Mouse (Mus musculus): ENCODE data around the gene Fam186a. TPM values are rescaled to one million over a fixed set of nuclear protein-coding genes. Genes with fewer than 3 reads are reported as not detected.
A peak's percentile ranks its signal among the peaks of the same experiment; 100 is the strongest.
"Not testable (repeated sequence)": the region's sequence is repeated elsewhere in the genome, so short reads cannot be mapped to it uniquely, and the experiment has no call there.

Fam186a gene
- polyA plus RNA-seq, 1 experiment from 2014 or later = not detected

GRCm38 (mm10) chr15:99974476-99975220 lies 7.8 kb upstream of the Fam186a start:
- ATAC-seq = no peak
- Histone ChIP-seq H3K27ac (ENCODE audit: low read length) (no peak overlapping the region), H3K4me3 (replicated peaks; ENCODE audit: low read length) (no peak overlapping the region), H3K4me2 (ENCODE audit: low read length) (no peak overlapping the region), H3K27me3 (replicated peaks; ENCODE audit: control insufficient read depth, insufficient read depth, low read length) (no peaks in the 10 kb centered on the region), H3K4me1 (replicated peaks; ENCODE audit: control insufficient read depth, insufficient read depth, low read length) (peaks cover 9% of the 10 kb centered on the region), H3K9ac (replicated peaks; ENCODE audit: low read depth, low read length) (no peak overlapping the region), H3K9me3 (ENCODE audit: control insufficient read depth, low read length) (no peaks in the 10 kb centered on the region), H3K36me3 (ENCODE audit: control insufficient read depth, insufficient read depth) (no peaks in the 10 kb centered on the region)
- 81% methylated on average over 2 of the region's 2 CpGs for WGBS

DNA sequence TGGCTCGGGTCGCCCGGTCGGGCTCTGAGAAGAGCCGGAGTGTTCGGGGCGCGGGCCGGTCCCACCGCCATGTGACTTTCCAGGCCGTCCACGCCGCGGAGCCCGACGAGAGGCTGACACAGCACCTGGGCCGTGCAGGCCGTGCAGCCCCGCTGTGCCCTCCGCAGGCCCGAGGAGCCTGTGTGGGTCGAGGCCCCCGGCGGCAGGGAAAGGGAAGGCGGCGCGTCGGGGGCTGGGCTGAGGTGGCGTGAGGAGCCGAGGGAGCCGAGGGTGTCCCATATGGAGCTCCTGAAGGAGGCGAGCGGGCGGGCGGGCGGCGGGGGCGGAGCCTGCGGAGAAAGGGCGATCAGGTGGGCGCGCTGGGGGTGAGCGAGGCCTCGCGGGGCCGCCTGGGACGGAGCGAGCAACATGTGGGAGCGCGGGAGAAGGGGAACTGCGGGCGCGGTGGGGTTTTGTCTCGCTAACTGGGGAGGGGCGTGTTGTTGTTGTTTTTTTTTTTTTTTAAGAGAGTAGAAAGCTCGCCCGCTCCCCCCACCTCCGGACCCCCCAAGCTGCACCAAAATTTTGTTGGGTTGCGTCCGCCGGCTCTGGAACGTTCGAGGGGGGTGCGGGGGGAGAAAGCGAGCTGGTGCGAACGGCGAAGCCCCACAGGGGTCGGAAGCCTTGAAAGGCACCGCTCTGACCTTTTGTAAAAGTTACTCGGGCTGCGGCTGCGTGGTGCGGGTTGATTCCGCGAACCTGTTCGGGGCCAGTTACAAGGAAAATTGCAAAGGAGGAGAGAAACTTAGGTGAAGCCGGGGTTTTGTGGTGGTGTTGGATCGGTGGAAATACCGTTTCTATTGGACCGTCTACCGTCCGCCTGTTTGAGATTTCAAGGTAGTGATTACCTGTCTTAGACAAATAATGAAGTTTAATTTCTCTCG lies 6.4 kb upstream of the Fam186a start:
- H3K4me2 ChIP-seq (ENCODE audit: low read length) = peak overlapping the region; percentile 94
- peak; percentile 76 for ATAC-seq
- H3K9me3 ChIP-seq (ENCODE audit: control insufficient read depth, low read length) = no peaks in the 10 kb centered on the region
- H3K9ac ChIP-seq (replicated peaks; ENCODE audit: low read depth, low read length) = peak overlapping the region; percentile 86
- peak overlapping the region; percentile 98 for H3K4me3 ChIP-seq (replicated peaks; ENCODE audit: low read length)
- H3K4me1 ChIP-seq (replicated peaks; ENCODE audit: control insufficient read depth, insufficient read depth, low read length) = peaks cover 9% of the 10 kb centered on the region
- no peaks in the 10 kb centered on the region for H3K36me3 ChIP-seq (ENCODE audit: control insufficient read depth, insufficient read depth)
- peak overlapping the region; percentile 97 for H3K27ac ChIP-seq (ENCODE audit: low read length)
- H3K27me3 ChIP-seq (replicated peaks; ENCODE audit: control insufficient read depth, insufficient read depth, low read length) = no peaks in the 10 kb centered on the region
- WGBS = under 1% methylated on average over 83 of the region's 84 CpGs

DNA sequence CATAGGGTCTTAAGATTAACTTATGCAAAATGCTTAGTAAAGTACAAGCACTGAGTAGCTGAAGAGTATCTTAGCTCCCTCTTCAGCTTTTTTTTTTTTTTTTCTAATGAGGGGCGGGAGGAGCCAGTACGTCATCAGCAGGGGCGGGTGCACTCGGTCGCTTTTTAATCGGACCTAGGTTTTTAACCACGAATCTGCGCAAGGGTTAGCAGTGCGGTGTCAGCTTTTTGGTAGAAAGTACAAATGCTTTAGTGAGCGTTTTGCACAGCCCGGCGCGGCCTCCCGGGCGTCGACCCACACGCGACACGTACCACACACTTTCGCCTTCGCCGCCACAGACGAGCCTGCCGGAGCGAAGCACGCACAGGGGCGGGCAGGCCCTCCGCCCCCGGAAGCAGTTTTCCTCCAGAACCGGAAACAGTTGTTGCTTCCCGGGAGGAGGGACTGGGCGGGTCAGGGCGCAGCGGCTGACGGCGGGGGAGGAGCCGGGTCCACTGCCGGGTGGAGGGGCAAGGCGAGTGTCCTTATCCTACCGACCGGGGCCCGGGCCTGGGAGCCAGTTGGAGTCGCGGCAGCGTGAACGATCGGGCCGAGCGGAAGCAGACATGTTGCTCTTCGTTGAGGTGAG lies 5.6 kb upstream of the Fam186a start:
- peak overlapping the region; percentile 86 for H3K9ac ChIP-seq (replicated peaks; ENCODE audit: low read depth, low read length)
- H3K4me2 ChIP-seq (ENCODE audit: low read length) = peak overlapping the region; percentile 94
- peak overlapping the region; percentile 97 for H3K27ac ChIP-seq (ENCODE audit: low read length)
- no peaks in the 10 kb centered on the region for H3K9me3 ChIP-seq (ENCODE audit: control insufficient read depth, low read length)
- WGBS = under 1% methylated on average over 48 of the region's 50 CpGs
- no peaks in the 10 kb centered on the region for H3K27me3 ChIP-seq (replicated peaks; ENCODE audit: control insufficient read depth, insufficient read depth, low read length)
- peak; percentile 99 for ATAC-seq
- peak overlapping the region; percentile 98 for H3K4me3 ChIP-seq (replicated peaks; ENCODE audit: low read length)
- H3K4me1 ChIP-seq (replicated peaks; ENCODE audit: control insufficient read depth, insufficient read depth, low read length) = peaks cover 9% of the 10 kb centered on the region
- no peaks in the 10 kb centered on the region for H3K36me3 ChIP-seq (ENCODE audit: control insufficient read depth, insufficient read depth)

DNA sequence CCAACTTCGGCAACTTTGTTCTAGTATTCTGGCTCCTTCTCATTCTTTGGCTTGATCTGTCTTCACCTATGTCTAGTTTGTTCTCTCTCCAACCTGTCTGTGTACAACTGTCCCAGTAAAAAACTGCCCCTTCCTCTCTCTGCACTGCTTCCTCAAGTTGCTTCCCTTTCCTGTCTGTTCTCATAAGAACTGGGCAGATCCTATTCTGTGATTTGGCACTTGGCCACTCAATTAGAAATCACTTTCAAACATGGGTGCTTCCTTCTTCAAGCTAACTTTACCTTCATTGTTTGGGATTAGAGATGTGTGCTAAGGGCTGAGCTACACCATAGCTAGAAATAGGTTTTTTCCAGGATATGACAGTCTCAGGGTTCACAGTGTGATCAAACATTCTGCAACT lies 3.7 kb upstream of the Fam186a start:
- 81% methylated on average over 1 of the region's 1 CpGs for WGBS
- H3K9me3 ChIP-seq (ENCODE audit: control insufficient read depth, low read length) = no peaks in the 10 kb centered on the region
- no peak overlapping the region for H3K9ac ChIP-seq (replicated peaks; ENCODE audit: low read depth, low read length)
- H3K4me1 ChIP-seq (replicated peaks; ENCODE audit: control insufficient read depth, insufficient read depth, low read length) = peaks cover 6% of the 10 kb centered on the region
- no peak overlapping the region for H3K27ac ChIP-seq (ENCODE audit: low read length)
- ATAC-seq = no peak
- no peak overlapping the region for H3K4me2 ChIP-seq (ENCODE audit: low read length)
- H3K4me3 ChIP-seq (replicated peaks; ENCODE audit: low read length) = no peak overlapping the region
- H3K36me3 ChIP-seq (ENCODE audit: control insufficient read depth, insufficient read depth) = no peaks in the 10 kb centered on the region
- no peaks in the 10 kb centered on the region for H3K27me3 ChIP-seq (replicated peaks; ENCODE audit: control insufficient read depth, insufficient read depth, low read length)

DNA sequence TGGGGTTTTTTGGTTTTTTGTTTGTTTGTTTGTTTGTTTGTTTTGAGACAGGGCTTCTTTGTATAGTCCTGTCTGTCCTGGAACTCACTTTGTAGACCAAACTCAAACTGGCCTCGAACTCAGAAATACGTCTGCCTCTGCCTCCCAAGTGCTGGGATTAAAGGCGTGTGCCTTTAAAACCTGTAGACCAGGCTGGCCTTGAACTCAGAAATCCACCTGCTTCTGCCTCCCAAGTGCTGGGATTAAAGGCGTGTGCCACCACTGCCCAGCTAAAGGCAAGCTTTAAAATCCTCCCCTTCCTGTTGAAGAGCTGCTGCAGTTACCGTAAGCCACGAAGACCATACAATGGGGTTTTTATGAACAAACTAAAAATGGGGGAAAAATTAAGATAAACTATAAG lies 2.9 kb upstream of the Fam186a start, which contains the start of gene Larp4:
Gene Larp4, plus strand, starts transcription at position 301 of the 400 bp plus-strand sequence.
- H3K4me3 ChIP-seq (replicated peaks; ENCODE audit: low read length); H3K27me3 ChIP-seq (replicated peaks; ENCODE audit: control insufficient read depth, insufficient read depth, low read length); H3K9ac ChIP-seq (replicated peaks; ENCODE audit: low read depth, low read length); H3K4me2 ChIP-seq (ENCODE audit: low read length); ATAC-seq; H3K9me3 ChIP-seq (ENCODE audit: control insufficient read depth, low read length); H3K36me3 ChIP-seq (ENCODE audit: control insufficient read depth, insufficient read depth); H3K27ac ChIP-seq (ENCODE audit: low read length); H3K4me1 ChIP-seq (replicated peaks; ENCODE audit: control insufficient read depth, insufficient read depth, low read length): not testable (repeated sequence)
- 88% methylated on average over 6 of the region's 6 CpGs for WGBS

DNA sequence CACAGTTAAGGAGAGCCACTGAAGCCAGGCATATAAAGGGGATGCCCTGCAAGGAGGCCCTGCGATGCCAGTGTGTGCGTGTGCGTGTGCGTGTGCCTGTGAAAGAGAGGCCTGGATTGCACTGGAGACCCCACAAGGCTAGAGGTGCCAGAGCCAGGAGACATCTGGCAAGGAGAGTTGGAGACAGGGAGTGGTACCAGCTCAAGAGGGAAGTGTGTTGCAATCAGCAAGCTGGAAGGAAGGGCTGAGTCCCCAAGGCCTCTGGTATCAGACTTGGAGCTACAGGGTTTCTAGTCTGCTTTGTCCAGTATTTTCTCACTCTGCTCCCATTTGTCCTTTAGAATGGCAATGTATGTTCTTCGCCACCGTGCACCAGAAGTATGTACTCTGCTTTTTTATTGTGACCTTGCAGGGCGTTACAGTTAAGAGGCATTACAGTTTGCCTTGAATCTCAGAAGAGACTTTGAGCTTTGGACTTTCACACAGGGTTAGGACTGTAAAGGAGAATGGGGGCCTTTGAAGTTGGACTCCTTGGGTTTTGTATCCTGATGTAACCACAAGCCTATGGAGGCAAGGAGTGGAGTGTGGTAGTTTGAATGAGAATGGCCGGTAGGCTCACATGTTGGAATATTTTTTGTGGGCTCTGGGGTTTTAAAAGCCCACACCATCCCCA lies 1.6 kb downstream of the Fam186a start:
- Histone ChIP-seq H3K27me3 (replicated peaks; ENCODE audit: control insufficient read depth, insufficient read depth, low read length) (no peaks in the 10 kb centered on the region), H3K4me2 (ENCODE audit: low read length) (no peak overlapping the region), H3K4me1 (replicated peaks; ENCODE audit: control insufficient read depth, insufficient read depth, low read length) (no peaks in the 10 kb centered on the region), H3K4me3 (replicated peaks; ENCODE audit: low read length) (no peak overlapping the region), H3K9ac (replicated peaks; ENCODE audit: low read depth, low read length) (no peak overlapping the region), H3K9me3 (ENCODE audit: control insufficient read depth, low read length) (no peaks in the 10 kb centered on the region), H3K27ac (ENCODE audit: low read length) (no peak overlapping the region), H3K36me3 (ENCODE audit: control insufficient read depth, insufficient read depth) (no peaks in the 10 kb centered on the region)
- no peak for ATAC-seq
- 90% methylated on average over 8 of the region's 8 CpGs for WGBS

GRCm38 (mm10) chr15:99955324-99955723 lies 11.5 kb downstream of the Fam186a start:
- no peak overlapping the region for H3K4me3 ChIP-seq (replicated peaks; ENCODE audit: low read length)
- no peak overlapping the region for H3K9ac ChIP-seq (replicated peaks; ENCODE audit: low read depth, low read length)
- WGBS = 88% methylated on average over 4 of the region's 4 CpGs
- no peak overlapping the region for H3K4me2 ChIP-seq (ENCODE audit: low read length)
- no peak for ATAC-seq
- no peaks in the 10 kb centered on the region for H3K9me3 ChIP-seq (ENCODE audit: control insufficient read depth, low read length)
- H3K27ac ChIP-seq (ENCODE audit: low read length) = no peak overlapping the region
- no peaks in the 10 kb centered on the region for H3K4me1 ChIP-seq (replicated peaks; ENCODE audit: control insufficient read depth, insufficient read depth, low read length)
- H3K27me3 ChIP-seq (replicated peaks; ENCODE audit: control insufficient read depth, insufficient read depth, low read length) = no peaks in the 10 kb centered on the region
- no peaks in the 10 kb centered on the region for H3K36me3 ChIP-seq (ENCODE audit: control insufficient read depth, insufficient read depth)

DNA sequence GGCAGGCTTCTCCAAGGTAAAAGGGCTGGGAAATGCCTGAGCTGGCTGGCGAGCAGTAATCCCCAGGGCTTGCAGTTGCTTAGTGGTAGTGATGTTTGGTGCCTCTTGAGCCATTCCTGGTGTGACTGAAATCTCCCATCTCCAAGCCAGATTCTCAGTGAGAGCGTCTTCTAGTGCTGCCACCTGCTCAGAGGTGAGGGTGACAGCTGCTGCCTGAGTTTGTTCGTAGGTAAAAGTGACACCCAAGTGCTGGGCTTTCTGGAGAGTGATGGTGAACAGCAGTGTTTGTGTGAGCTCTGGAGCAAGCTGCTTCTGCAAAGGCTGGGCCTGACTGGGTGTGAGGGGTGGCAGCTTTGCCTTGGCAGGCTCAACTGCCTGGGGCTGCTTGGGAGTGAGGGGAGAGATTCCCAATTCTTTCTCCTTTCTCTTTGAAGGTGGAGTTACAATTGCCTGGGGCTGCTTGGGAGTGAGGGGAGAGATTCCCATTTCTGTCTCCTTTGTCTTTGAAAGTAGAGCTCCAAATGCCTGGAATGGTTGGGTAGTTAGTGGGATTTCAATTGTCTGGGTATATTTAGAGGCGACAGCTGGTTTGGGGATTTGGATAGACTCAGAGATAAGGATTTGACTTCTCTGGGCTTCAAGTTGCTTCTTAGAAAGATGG lies 25.8 kb downstream of the Fam186a start:
- Histone ChIP-seq H3K4me3 (replicated peaks; ENCODE audit: low read length) (no peak overlapping the region), H3K4me2 (ENCODE audit: low read length) (no peak overlapping the region), H3K27me3 (replicated peaks; ENCODE audit: control insufficient read depth, insufficient read depth, low read length) (no peaks in the 10 kb centered on the region), H3K9ac (replicated peaks; ENCODE audit: low read depth, low read length) (no peak overlapping the region), H3K27ac (ENCODE audit: low read length) (no peak overlapping the region), H3K36me3 (ENCODE audit: control insufficient read depth, insufficient read depth) (no peaks in the 10 kb centered on the region), H3K4me1 (replicated peaks; ENCODE audit: control insufficient read depth, insufficient read depth, low read length) (0 out of 2 replicates have a peak, but pooled peaks cover 2% of the 10 kb centered on the region), H3K9me3 (ENCODE audit: control insufficient read depth, low read length) (no peaks in the 10 kb centered on the region)
- no peak for ATAC-seq
- 60% methylated on average over 4 of the region's 4 CpGs for WGBS

All from forebrain, embryonic 16.5 days (tissue).